Mouse (Mus musculus) kidney, embryonic 15.5 days (tissue): Measurements from ENCODE around the gene Arid3a. TPM values are rescaled to one million over a fixed set of nuclear protein-coding genes. Genes with fewer than 3 reads are reported as not detected.

Source experiments
- ATAC-seq: fragments of 200-750 bp; cut with Nextera tagmentation; replicated peaks from 2 replicates; pipeline ENCODE4 v1.8.0; 2017; ENCODE audit warnings: moderate TSS enrichment; ENCODE audit not compliant: low FRiP score
- H3K27ac ChIP-seq: fragments of 300-500 bp; sonication (generic); 2 replicates; pipeline ENCODE4 v1.5.1; 2015; ENCODE audit warnings: mild to moderate bottlenecking, inconsistent platforms
- H3K27me3 ChIP-seq: fragments of 300-500 bp; sonication (generic); 2 replicates; pipeline ENCODE4 v1.6.1; 2015; ENCODE audit warnings: inconsistent platforms
- H3K36me3 ChIP-seq: fragments of 300-500 bp; sonication (generic); 2 replicates; pipeline ENCODE4 v1.6.1; 2015; ENCODE audit warnings: inconsistent platforms
- H3K4me1 ChIP-seq: fragments of 300-500 bp; sonication (generic); 2 replicates; pipeline ENCODE4 v1.6.1; 2015; ENCODE audit warnings: inconsistent platforms
- H3K4me2 ChIP-seq: fragments of 300-500 bp; sonication (generic); 2 replicates; pipeline ENCODE4 v1.6.1; 2015; ENCODE audit warnings: moderate library complexity, mild to moderate bottlenecking, inconsistent platforms
- H3K4me3 ChIP-seq: fragments of 300-500 bp; sonication (generic); replicated peaks from 2 replicates; pipeline ENCODE4 v1.5.1; 2015; ENCODE audit warnings: mild to moderate bottlenecking, inconsistent platforms
- H3K9ac ChIP-seq: fragments of 300-500 bp; sonication (generic); 2 replicates; pipeline ENCODE4 v1.6.1; 2015; ENCODE audit warnings: mild to moderate bottlenecking, inconsistent platforms
- H3K9me3 ChIP-seq: fragments of 300-500 bp; sonication (generic); replicated peaks from 2 replicates; pipeline ENCODE4 v1.6.1; 2016; ENCODE audit warnings: inconsistent platforms
- WGBS: fragments of 180-500 bp; shearing (Covaris S2); methylation state at CpG from one replicate; pipeline ENCODE4 v1.1.7; 2015; ENCODE audit warnings: mixed read lengths; 5-methylcytosine and 5-hydroxymethylcytosine counted together
- polyA plus RNA-seq: library from polyadenylated mRNA; unstranded; fragments of >200 nt; fragmentation: Nextera tagmentation; extraction: Ambion mirVana; gene quantifications from 2 replicates; pipeline ENCODE4 v1.2.1, GENCODE M21; 2015

Gene Arid3a
- polyA plus RNA-seq, 1 experiment from 2014 or later, result 7.3 TPM

DNA sequence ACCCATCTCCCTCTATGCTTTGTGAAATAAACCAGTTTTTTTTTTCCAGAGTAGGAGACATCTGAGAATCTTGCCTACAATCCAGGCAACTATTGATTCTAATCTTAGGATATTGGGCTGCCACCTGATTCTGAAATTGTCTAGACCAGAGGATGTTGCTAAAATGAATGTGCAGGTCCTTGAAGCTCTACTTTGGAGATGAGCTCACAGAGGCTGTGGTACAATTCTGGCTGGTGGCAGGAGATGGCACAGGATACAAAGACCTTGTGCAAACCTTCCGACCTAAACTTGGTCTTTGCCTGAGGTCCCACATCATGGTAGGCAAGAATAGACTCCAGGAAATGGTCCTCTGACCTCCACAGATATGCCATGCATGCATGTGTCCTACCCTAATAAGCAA is 68.8 kb downstream of the Arid3a start:
- H3K4me3 ChIP-seq, result no peak overlapping the region
- H3K9me3 ChIP-seq, result peaks cover 7% of the 10 kb centered on the region; the same call in 1 of the 2 replicates
- H3K27ac ChIP-seq, result peak overlapping the region; percentile 39; the same call in 1 of the 2 replicates
- no peak overlapping the region for H3K9ac ChIP-seq
- 69% methylated on average over 1 of the region's 1 CpGs for WGBS
- peaks cover 4% of the 10 kb centered on the region for H3K27me3 ChIP-seq
- peaks cover 46% of the 10 kb centered on the region for H3K36me3 ChIP-seq
- peaks cover 35% of the 10 kb centered on the region for H3K4me1 ChIP-seq
- H3K4me2 ChIP-seq, result no peak overlapping the region
- ATAC-seq, result no peak

DNA sequence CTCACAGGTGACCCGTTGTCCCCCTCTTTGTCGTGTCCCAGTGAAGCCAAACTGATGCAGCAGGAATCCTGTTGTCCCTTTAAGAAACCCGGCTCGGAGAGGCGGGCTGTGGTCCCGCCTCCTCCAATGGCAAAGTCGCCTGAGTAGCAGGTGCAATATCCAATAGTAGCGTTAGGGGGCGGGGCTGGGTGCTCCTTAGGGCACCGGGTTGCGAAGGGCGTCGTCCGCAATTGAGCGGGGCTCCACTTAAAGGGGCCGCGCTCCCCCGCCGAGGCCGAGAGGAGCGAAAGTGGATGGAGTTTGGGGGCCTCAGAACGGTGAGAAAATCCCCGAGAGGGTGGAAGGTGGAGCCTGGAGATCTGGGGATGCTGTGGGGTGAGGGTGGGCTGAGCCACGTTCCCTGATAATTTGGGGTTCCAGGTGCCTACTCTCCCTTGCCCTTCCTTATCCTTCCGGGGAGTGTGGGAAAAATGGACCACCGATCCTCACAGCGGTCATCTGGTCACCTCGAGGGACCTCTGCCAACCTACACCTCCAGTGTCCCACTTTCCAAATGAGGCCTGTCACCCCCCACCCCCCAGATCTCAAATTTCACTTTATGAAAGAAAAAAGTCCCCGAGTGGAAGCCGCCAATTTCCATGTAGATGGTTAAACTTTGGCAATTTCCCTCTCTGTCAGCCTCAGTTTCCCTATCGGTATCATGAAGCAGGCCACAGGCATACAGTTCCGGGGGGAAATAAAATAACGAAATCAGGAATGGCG is 69.6 kb downstream of the Arid3a start, which contains the start of gene Abca7:
TSS of gene Abca7 (plus strand) at position 223 of the 762 bp plus-strand sequence.
- Histone ChIP-seq H3K27me3 (peaks cover 9% of the 10 kb centered on the region), H3K4me1 (peaks cover 28% of the 10 kb centered on the region), H3K36me3 (peaks cover 38% of the 10 kb centered on the region), H3K9me3 (peaks cover 3% of the 10 kb centered on the region; the same call in 1 of the 2 replicates), H3K4me3 (peak within 1 kb of the TSS; percentile 61), H3K4me2 (peak within 1 kb of the TSS; percentile 87), H3K9ac (peak within 1 kb of the TSS; percentile 62), H3K27ac (peak within 1 kb of the TSS; percentile 77)
- peak; percentile 89 for ATAC-seq
- under 1% methylated on average over 34 of the region's 34 CpGs for WGBS

DNA sequence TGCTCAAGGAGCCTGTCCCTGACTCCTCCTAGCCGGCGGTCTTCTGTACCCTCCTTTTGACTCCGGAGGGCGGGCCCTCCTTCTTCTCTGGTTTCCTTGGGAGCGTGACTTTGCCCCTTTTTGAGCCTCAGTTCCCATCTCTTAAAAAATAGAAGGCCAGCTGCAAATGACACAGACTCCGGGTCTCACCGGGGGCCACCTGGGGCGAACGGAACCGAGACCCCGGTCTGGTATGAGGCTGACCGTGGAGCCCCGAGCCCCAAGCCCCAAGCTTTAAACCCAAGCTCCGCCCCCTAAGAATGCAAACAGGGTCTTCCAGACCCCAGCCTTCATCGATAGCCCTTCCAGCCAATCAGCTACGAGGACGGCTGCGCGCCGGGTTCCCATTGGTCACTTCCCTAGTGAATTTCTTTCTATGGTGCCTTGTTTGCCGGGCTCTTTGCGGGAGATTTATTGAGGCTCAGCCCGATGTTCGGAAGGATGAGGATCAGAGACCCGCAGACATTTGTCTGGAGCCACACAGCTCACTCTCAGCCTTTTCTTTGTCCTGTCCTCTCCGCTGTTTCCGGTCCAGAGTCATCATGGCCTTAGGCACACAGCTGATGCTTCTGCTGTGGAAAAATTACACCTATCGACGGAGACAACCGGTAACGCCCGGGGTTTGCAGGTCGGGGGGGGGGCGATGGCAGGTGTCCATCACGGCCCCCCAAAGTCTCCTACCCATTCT is 70.4 kb downstream of the Arid3a start:
- Histone ChIP-seq H3K9ac (peak overlapping the region; percentile 62), H3K36me3 (peaks cover 30% of the 10 kb centered on the region), H3K4me1 (peaks cover 32% of the 10 kb centered on the region), H3K4me3 (peak overlapping the region; percentile 61), H3K27ac (peak overlapping the region; percentile 77), H3K27me3 (peaks cover 16% of the 10 kb centered on the region), H3K9me3 (no peaks in the 10 kb centered on the region), H3K4me2 (peak overlapping the region; percentile 87)
- ATAC-seq, result peak; percentile 67
- WGBS, result under 1% methylated on average over 35 of the region's 35 CpGs

DNA sequence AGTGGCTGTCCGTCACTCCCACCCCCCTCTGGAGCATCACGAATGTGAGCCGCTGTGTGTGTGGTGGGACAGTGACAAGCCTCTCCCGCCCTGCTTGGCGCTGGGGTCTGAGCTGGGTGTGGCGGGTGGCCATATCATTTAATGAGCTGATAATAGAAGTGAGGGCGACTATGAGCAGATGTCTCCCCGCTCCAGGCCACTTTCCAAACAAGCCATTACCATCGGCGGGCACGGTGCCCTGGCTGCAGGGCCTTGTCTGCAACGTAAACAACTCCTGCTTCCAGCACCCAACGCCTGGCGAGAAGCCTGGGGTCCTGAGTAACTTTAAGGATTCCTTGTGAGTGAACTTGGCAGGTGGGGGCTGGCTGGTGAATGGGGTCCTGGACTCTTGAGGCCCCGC is 71.0 kb downstream of the Arid3a start:
- H3K4me3 ChIP-seq, result peak overlapping the region; percentile 61
- H3K36me3 ChIP-seq, result peaks cover 24% of the 10 kb centered on the region
- H3K4me1 ChIP-seq, result peaks cover 37% of the 10 kb centered on the region
- H3K27me3 ChIP-seq, result peaks cover 16% of the 10 kb centered on the region
- WGBS, result 13% methylated on average over 15 of the region's 15 CpGs
- no peak overlapping the region for H3K27ac ChIP-seq
- no peak for ATAC-seq
- H3K9me3 ChIP-seq, result no peaks in the 10 kb centered on the region
- H3K4me2 ChIP-seq, result peak overlapping the region; percentile 87
- H3K9ac ChIP-seq, result no peak overlapping the region; the same call in 1 of the 2 replicates

DNA sequence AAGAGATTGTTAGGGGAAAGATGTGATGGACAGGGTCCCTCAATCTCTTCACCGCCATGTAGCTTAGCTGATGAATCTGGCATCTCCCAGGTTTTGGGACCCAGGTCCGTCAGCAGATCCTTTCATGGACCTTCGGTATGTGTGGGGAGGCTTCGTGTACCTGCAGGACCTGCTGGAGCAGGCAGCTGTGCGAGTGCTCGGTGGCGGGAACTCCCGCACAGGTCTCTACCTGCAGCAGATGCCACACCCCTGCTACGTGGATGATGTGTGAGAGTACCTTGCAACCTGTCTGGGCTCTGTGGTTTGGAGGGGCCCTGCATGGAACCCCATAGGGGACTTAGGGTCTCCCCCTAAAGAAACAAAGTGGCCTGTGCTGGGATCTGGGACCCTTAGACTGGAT is 75.1 kb downstream of the Arid3a start:
- H3K27ac ChIP-seq, result no peak overlapping the region
- H3K9me3 ChIP-seq, result no peaks in the 10 kb centered on the region
- no peak overlapping the region for H3K4me2 ChIP-seq
- no peaks in the 10 kb centered on the region for H3K36me3 ChIP-seq
- peaks cover 37% of the 10 kb centered on the region for H3K4me1 ChIP-seq
- H3K9ac ChIP-seq, result no peak overlapping the region
- 75% methylated on average over 9 of the region's 9 CpGs for whole genome bisulfite sequencing
- no peak for ATAC-seq
- H3K4me3 ChIP-seq, result no peak overlapping the region
- peaks cover 19% of the 10 kb centered on the region for H3K27me3 ChIP-seq

DNA sequence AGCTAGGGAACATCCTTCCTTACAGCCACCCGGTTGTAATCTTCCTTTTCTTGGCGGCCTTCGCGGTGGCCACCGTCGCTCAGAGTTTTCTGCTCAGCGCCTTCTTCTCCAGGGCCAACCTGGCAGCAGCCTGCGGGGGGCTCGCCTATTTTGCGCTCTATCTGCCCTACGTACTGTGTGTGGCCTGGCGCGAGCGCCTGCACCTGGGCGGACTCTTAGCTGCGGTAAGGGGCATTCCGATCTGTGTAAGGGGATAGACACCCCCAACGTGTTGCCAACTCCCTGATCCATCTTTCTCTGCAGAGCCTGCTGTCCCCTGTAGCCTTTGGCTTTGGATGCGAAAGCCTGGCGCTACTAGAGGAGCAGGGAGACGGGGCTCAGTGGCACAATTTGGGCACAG is 76.0 kb downstream of the Arid3a start:
- Histone ChIP-seq H3K36me3 (no peaks in the 10 kb centered on the region), H3K27ac (no peak overlapping the region), H3K4me3 (no peak overlapping the region), H3K9ac (no peak overlapping the region), H3K4me2 (peak overlapping the region; percentile 10; the same call in 1 of the 2 replicates), H3K9me3 (no peaks in the 10 kb centered on the region), H3K27me3 (peaks cover 19% of the 10 kb centered on the region), H3K4me1 (peaks cover 29% of the 10 kb centered on the region)
- no peak for ATAC-seq
- WGBS, result 26% methylated on average over 21 of the region's 21 CpGs

DNA sequence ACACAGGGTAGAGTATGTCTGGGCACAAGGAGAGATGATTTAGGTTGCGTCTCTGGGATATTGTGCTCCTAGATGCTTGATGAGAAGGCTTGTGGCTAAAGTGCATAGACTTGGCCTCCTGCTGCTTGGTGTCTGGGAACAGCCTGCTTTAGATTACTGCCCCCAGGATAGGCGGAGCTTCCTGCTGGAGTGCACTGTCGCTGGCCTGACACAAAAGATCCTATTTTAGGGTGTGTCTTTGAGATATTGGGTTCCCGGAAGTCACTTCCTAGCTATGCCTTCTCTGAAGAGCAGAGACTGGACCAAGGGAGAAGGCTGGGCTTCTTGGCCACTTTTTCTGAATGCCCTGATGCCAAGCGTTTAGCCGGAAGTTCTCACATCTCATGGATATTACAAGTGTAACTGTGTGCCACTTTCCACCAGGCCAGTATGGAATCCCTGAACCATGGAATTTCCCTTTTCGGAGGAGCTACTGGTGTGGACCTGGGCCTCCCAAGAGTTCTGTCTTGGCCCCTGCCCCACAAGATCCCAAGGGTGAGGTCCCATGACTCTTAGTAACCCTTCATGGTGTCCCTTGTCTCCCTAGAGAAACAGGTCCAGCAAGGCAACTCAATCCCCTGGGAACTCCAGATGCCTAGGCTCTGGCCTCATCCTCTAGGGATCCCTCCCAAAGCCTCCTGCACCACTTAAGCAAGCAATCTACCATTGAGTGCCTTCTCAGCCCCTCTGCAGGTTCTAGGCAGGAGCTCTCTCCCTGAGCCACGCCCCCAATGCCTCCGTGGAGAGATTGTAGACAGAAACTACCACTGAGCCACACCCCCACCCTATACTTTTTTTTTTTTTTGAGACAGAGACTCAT is 76.8 kb downstream of the Arid3a start:
- Histone ChIP-seq H3K4me3 (no peak overlapping the region), H3K4me2 (no peak overlapping the region), H3K36me3 (peaks cover 3% of the 10 kb centered on the region; the same call in 1 of the 2 replicates), H3K27me3 (peaks cover 19% of the 10 kb centered on the region), H3K9ac (no peak overlapping the region), H3K27ac (no peak overlapping the region), H3K4me1 (peaks cover 21% of the 10 kb centered on the region), H3K9me3 (no peaks in the 10 kb centered on the region)
- 62% methylated on average over 9 of the region's 9 CpGs for WGBS
- ATAC-seq, result no peak

DNA sequence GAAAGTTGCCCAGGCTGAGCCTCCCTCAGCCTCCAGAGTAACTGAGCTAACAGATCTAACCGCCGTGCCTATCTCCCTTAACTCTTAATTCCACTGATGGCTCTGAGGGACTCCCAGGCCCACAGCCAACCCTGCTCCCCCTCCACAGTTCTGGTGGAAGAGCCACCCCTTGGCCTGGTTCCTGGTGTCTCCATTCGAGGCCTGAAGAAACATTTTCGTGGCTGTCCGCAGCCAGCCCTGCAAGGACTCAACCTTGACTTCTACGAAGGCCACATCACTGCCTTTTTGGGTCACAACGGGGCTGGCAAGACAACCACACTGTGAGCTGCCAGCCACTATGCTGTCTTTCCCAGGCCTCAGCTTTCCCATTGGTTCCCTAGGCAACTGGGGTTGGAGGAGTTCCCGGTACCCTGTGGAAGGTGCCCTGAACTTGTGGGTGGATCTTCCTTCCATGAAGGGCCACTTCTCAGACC is 77.4 kb downstream of the Arid3a start:
- H3K9ac ChIP-seq, result no peak overlapping the region
- H3K4me3 ChIP-seq, result no peak overlapping the region
- peaks cover 7% of the 10 kb centered on the region; the same call in 1 of the 2 replicates for H3K36me3 ChIP-seq
- H3K27ac ChIP-seq, result no peak overlapping the region
- H3K9me3 ChIP-seq, result no peaks in the 10 kb centered on the region
- H3K4me1 ChIP-seq, result peaks cover 19% of the 10 kb centered on the region
- H3K4me2 ChIP-seq, result no peak overlapping the region
- H3K27me3 ChIP-seq, result peaks cover 19% of the 10 kb centered on the region
- 86% methylated on average over 8 of the region's 8 CpGs for WGBS
- ATAC-seq, result no peak

Other genes with a start within 250 kb of the Arid3a start
- gene Cdc34, start 244.8 kb upstream of the Arid3a start, polyA plus RNA-seq, result 88.4 and 100 TPM in 2 replicates
- 0.50 and 0.95 TPM in 2 replicates for gene Gzmm, start 238.0 kb upstream of the Arid3a start, polyA plus RNA-seq
- gene Bsg, start 222.6 kb upstream of the Arid3a start, polyA plus RNA-seq, result 913 and 925 TPM in 2 replicates
- 0.05 and 0.19 TPM in 2 replicates for gene Hcn2, start 210.4 kb upstream of the Arid3a start, polyA plus RNA-seq
- 43.7 and 54.4 TPM in 2 replicates for gene Polrmt, start 180.5 kb upstream of the Arid3a start, polyA plus RNA-seq
- 0.12 and 0.14 TPM in 2 replicates for gene Fgf22, start 172.0 kb upstream of the Arid3a start, polyA plus RNA-seq
- 88.5 and 102 TPM in 2 replicates for gene Rnf126, start 160.1 kb upstream of the Arid3a start, polyA plus RNA-seq
- 15.3 and 15.6 TPM in 2 replicates for gene Fstl3, start 149.8 kb upstream of the Arid3a start, polyA plus RNA-seq
- 0.29 TPM in 1 of 2 replicates, not detected in the other for gene Prss57, start 136.1 kb upstream of the Arid3a start, polyA plus RNA-seq
- gene Palm, start 133.5 kb upstream of the Arid3a start, polyA plus RNA-seq, result 144 and 158 TPM in 2 replicates
- gene Misp, start 106.1 kb upstream of the Arid3a start, polyA plus RNA-seq, result 14.9 and 15.2 TPM in 2 replicates
- 398 and 438 TPM in 2 replicates for gene Ptbp1, start 72.6 kb upstream of the Arid3a start, polyA plus RNA-seq
- 7.4 and 8.3 TPM in 2 replicates for gene Prtn3, start 52.6 kb upstream of the Arid3a start, polyA plus RNA-seq
- gene Plppr3, start 52.4 kb upstream of the Arid3a start, polyA plus RNA-seq, result 62.1 and 74.5 TPM in 2 replicates
- 2.6 and 3.4 TPM in 2 replicates for gene Elane, start 40.8 kb upstream of the Arid3a start, polyA plus RNA-seq
- gene Cfd, start 36.2 kb upstream of the Arid3a start, polyA plus RNA-seq, result not detected in 2 replicates
- 59.6 and 70.7 TPM in 2 replicates for gene Med16, start 18.1 kb upstream of the Arid3a start, polyA plus RNA-seq
- gene Gm26602, start 16.2 kb upstream of the Arid3a start, polyA plus RNA-seq, result 0.96 and 14.1 TPM in 2 replicates
- 0.71 and 1.2 TPM in 2 replicates for gene Kiss1r, start 10.1 kb upstream of the Arid3a start, polyA plus RNA-seq
- 142 and 155 TPM in 2 replicates for gene R3hdm4, start 5.8 kb upstream of the Arid3a start, polyA plus RNA-seq
- 115 TPM in 2 replicates for gene Wdr18, start 33.1 kb downstream of the Arid3a start, polyA plus RNA-seq
- gene Grin3b, start 43.7 kb downstream of the Arid3a start, polyA plus RNA-seq, result 0.31 and 0.39 TPM in 2 replicates
- gene Tmem259, start 57.3 kb downstream of the Arid3a start, polyA plus RNA-seq, result 15.7 and 17.5 TPM in 2 replicates
- gene Cnn2, start 61.5 kb downstream of the Arid3a start, polyA plus RNA-seq, result 253 and 292 TPM in 2 replicates
- 3.9 and 4.5 TPM in 2 replicates for gene Abca7, start 69.5 kb downstream of the Arid3a start, polyA plus RNA-seq
- gene Arhgap45, start 89.6 kb downstream of the Arid3a start, polyA plus RNA-seq, result 8.7 and 10.0 TPM in 2 replicates
- 235 and 243 TPM in 2 replicates for gene Polr2e, start 112.8 kb downstream of the Arid3a start, polyA plus RNA-seq
- gene Gpx4, start 120.1 kb downstream of the Arid3a start, polyA plus RNA-seq, result 581 and 603 TPM in 2 replicates
- gene Sbno2, start 178.5 kb downstream of the Arid3a start, polyA plus RNA-seq, result 14.4 and 16.2 TPM in 2 replicates
- gene Stk11, start 188.8 kb downstream of the Arid3a start, polyA plus RNA-seq, result 15.0 and 22.4 TPM in 2 replicates
- 594 and 612 TPM in 2 replicates for gene Atp5d, start 211.6 kb downstream of the Arid3a start, polyA plus RNA-seq
- 5.7 and 6.1 TPM in 2 replicates for gene Cbarp, start 213.8 kb downstream of the Arid3a start, polyA plus RNA-seq
- 18.8 and 19.5 TPM in 2 replicates for gene Midn, start 221.2 kb downstream of the Arid3a start, polyA plus RNA-seq
- gene Cirbp, start 238.9 kb downstream of the Arid3a start, polyA plus RNA-seq, result 95.1 and 111 TPM in 2 replicates
- 11.2 and 13.2 TPM in 2 replicates for gene 1600002K03Rik, start 245.9 kb downstream of the Arid3a start, polyA plus RNA-seq